Mouse (Mus musculus) T-helper 1 cell (primary cell): Measurements from ENCODE around the gene Ndufb10.

Experiments used
- in situ Hi-C: fragments of 300-600 bp; cut with MboI, MseI; formaldehyde crosslinking; loops from one replicate; pipeline ENCODE4 v1.15.1; 2025; ENCODE audit warnings: high pct_unique_total_duplicates

The Ndufb10 gene

GRCm38 (mm10) chr17:24707801-24708425 is 16.4 kb downstream of the Ndufb10 start:
- in situ Hi-C loops = loop anchor here (10.0 kb wide), 1 partner anchor 563 kb away; no protein-coding TSS in a partner anchor

- in situ Hi-C loops = loop anchor here (10.0 kb wide), 1 partner anchor 562 kb away; no protein-coding TSS in a partner anchor
Measured at GRCm38 (mm10) chr17:24706982-24707800, 17.1 kb downstream of the Ndufb10 start, which contains the start of gene Tbl3. Tbl3 (minus strand) TSS chr17:24707660.

- in situ Hi-C loops = loop anchor here (10.0 kb wide), 1 partner anchor 561 kb away; no protein-coding TSS in a partner anchor
Measured at GRCm38 (mm10) chr17:24705821-24706220, 18.5 kb downstream of the Ndufb10 start.

- in situ Hi-C loops = loop anchor here (10.0 kb wide), 1 partner anchor 556 kb away; no protein-coding TSS in a partner anchor
Measured at GRCm38 (mm10) chr17:24701251-24701650, 23.0 kb downstream of the Ndufb10 start.

- in situ Hi-C loops = no loop called here
Measured at GRCm38 (mm10) chr17:24699473-24699872, 24.8 kb downstream of the Ndufb10 start.

- in situ Hi-C loops = no loop called here
Measured at GRCm38 (mm10) chr17:24698715-24699114, 25.6 kb downstream of the Ndufb10 start.

GRCm38 (mm10) chr17:24697985-24698384 is 26.3 kb downstream of the Ndufb10 start:
- in situ Hi-C loops = no loop called here

GRCm38 (mm10) chr17:24696011-24696697 is 28.1 kb downstream of the Ndufb10 start, which contains the start of the genes Gfer and Noxo1:
Gfer (minus strand) TSS chr17:24696156.
Noxo1 (plus strand) TSS chr17:24696234.
- in situ Hi-C loops = no loop called here

- in situ Hi-C loops = no loop called here
Measured at GRCm38 (mm10) chr17:24695326-24696010, 28.8 kb downstream of the Ndufb10 start.

- in situ Hi-C loops = no loop called here
Measured at GRCm38 (mm10) chr17:24692385-24692784, 31.9 kb downstream of the Ndufb10 start.

- in situ Hi-C loops = no loop called here
Measured at GRCm38 (mm10) chr17:24689251-24690081, 34.8 kb downstream of the Ndufb10 start, which contains the start of gene Syngr3. Syngr3 (minus strand) TSS chr17:24689955.

- in situ Hi-C loops = no loop called here
Measured at GRCm38 (mm10) chr17:24687599-24687998, 36.7 kb downstream of the Ndufb10 start.

- in situ Hi-C loops = no loop called here
Measured at GRCm38 (mm10) chr17:24687146-24687595, 37.1 kb downstream of the Ndufb10 start.

- in situ Hi-C loops = no loop called here
Measured at GRCm38 (mm10) chr17:24686514-24686913, 37.8 kb downstream of the Ndufb10 start.

- in situ Hi-C loops = no loop called here
Measured at GRCm38 (mm10) chr17:24677500-24678080, 46.7 kb downstream of the Ndufb10 start.

GRCm38 (mm10) chr17:24676877-24677276 is 47.4 kb downstream of the Ndufb10 start:
- in situ Hi-C loops = no loop called here

- in situ Hi-C loops = no loop called here
Measured at GRCm38 (mm10) chr17:24676187-24676586, 48.1 kb downstream of the Ndufb10 start.

- in situ Hi-C loops = no loop called here
Measured at GRCm38 (mm10) chr17:24674277-24674676, 50.0 kb downstream of the Ndufb10 start.

- in situ Hi-C loops = no loop called here
Measured at GRCm38 (mm10) chr17:24672141-24672540, 52.1 kb downstream of the Ndufb10 start.
